Comparison of ENCODE assay signal across 11 mouse cellular contexts in the genomic region with DNA sequence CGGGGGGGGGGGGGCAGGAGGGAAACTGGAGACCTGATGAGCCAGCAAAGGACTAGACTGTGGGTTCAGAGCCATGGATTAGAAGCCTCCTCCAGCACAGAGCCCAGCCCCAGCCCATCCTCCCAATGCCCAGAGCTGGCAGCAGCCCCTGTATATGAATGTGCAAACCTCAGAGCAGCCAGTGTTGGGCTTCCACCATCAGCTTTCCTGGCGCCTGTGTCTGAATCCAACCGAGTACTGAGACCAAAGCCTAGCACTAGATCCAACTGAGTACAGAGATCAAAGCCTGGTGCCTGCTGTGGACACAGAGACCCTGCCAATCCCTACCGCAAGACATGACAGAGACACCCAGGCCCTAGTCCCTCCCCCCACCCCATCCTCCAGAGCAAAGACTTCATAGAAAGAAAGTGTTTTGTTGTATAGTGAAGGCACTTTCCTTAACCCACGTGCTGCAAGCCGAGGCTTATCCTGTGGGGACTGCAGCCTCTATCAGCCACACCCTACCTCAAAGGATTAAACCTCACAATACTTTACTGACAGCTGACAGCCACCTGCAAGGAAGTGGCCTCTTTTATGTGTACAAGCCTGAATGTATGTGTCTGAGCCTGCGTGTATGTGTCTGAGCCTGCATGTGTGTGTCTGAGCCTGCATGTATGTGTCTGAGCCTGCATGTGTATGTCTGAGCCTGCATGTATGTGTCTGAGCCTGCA. TPM values are rescaled to one million over a fixed set of nuclear protein-coding genes. Genes with fewer than 3 reads are reported as not detected.
A peak's percentile ranks its signal among the peaks of the same experiment; 100 is the strongest.
DNase-seq lines count a peak whose midpoint lies in the region; ATAC-seq lines count a peak whose summit lies in the region.
"Had no signal": no experiment of that assay in that cellular context is flagged by ENCODE, and none has a peak within 500 bp of the region (broad histone marks: within the 10 kb centered on the region; RNA-seq: fewer than 3 reads in every experiment).

No protein-coding gene starts in this region.

- ATAC-seq in lung, embryonic 15.5 days (ENCODE audit: borderline replicate concordance, extremely low read depth, low FRiP score, low TSS enrichment), result peak; percentile 62
- ATAC-seq in embryonic facial prominence, embryonic 15.5 days (ENCODE audit: insufficient number of reproducible peaks, low FRiP score, low TSS enrichment, low read depth), result peak; percentile 81

- no peak for DNase-seq in lung, adult 18-20 months
- peak; percentile 10 for DNase-seq in lung, postnatal 25 days (ENCODE audit: low spot score)
- peak; percentile 79 for DNase-seq in thymus, postnatal 14 days
- DNase-seq in urinary bladder, postnatal 25 days (ENCODE audit: low spot score), result no peak
- DNase-seq in kidney, adult 18-20 months, result no peak
- DNase-seq: heart, postnatal 36 days; layer of hippocampus, adult 9-11 months had no signal

- no peaks in the 10 kb centered on the region for H3K9me3 ChIP-seq in lung, embryonic 15.5 days
- no peaks in the 10 kb centered on the region for H3K9me3 ChIP-seq in embryonic facial prominence, embryonic 15.5 days (replicated peaks)

- WGBS in lung, embryonic 15.5 days, result 51% methylated on average over 7 of the region's 7 CpGs
- 31% methylated on average over 7 of the region's 7 CpGs for WGBS in embryonic facial prominence, embryonic 15.5 days

- H3K9ac ChIP-seq in lung, embryonic 15.5 days, result no peak overlapping the region
- no peak overlapping the region for H3K9ac ChIP-seq in embryonic facial prominence, embryonic 15.5 days
- H3K9ac ChIP-seq: liver, embryonic 14.5 days had no signal

- H3K27ac ChIP-seq in lung, embryonic 15.5 days, result no peak overlapping the region
- peak overlapping the region; percentile 58; the same call in 1 of the 2 replicates for H3K27ac ChIP-seq in embryonic facial prominence, embryonic 15.5 days (replicated peaks)
- H3K27ac ChIP-seq: liver, embryonic 14.5 days had no signal

- no peak overlapping the region for H3K4me3 ChIP-seq in lung, embryonic 15.5 days
- H3K4me3 ChIP-seq in embryonic facial prominence, embryonic 15.5 days (replicated peaks), result no peak overlapping the region
- H3K4me3 ChIP-seq: erythroblast, embryonic 14.5 days had no signal

- H3K4me2 ChIP-seq in lung, embryonic 15.5 days, result no peak overlapping the region
- H3K4me2 ChIP-seq in embryonic facial prominence, embryonic 15.5 days (replicated peaks), result no peak overlapping the region

- no peaks in the 10 kb centered on the region for H3K36me3 ChIP-seq in lung, embryonic 15.5 days
- H3K36me3 ChIP-seq in embryonic facial prominence, embryonic 15.5 days, result no peaks in the 10 kb centered on the region

- no peaks in the 10 kb centered on the region for H3K27me3 ChIP-seq in lung, embryonic 15.5 days
- H3K27me3 ChIP-seq in embryonic facial prominence, embryonic 15.5 days, result no peaks in the 10 kb centered on the region

- H3K4me1 ChIP-seq in lung, embryonic 15.5 days, result no peaks in the 10 kb centered on the region
- H3K4me1 ChIP-seq in embryonic facial prominence, embryonic 15.5 days, result peaks cover 9% of the 10 kb centered on the region; the same call in 1 of the 2 replicates

RNA-seq across cellular contexts. Expression of a gene that starts 40.2 kb away (rescaled TPM):
- polyA plus RNA-seq in lung, embryonic 15.5 days (2015; fragmentation: Nextera tagmentation; extraction: Ambion mirVana), result 1.6 and 1.9 TPM in 2 replicates
- 6.1 and 8.0 TPM in 2 replicates for polyA plus RNA-seq in embryonic facial prominence, embryonic 15.5 days (2015; fragmentation: Nextera tagmentation; extraction: Ambion mirVana)
- polyA plus RNA-seq: erythroblast, embryonic 14.5 days had no signal

Comparison
In these comparisons a context has a peak if more than half of its experiments do, and no peak if none do; other contexts are left out.
1. DNase-seq: peak in lung, postnatal 25 days (single experiment) and thymus, postnatal 14 days (single experiment); none in lung, adult 18-20 months (0 of 2), urinary bladder, postnatal 25 days (single experiment) and kidney, adult 18-20 months (single experiment).